Mouse (Mus musculus) neural tube, embryonic 13.5 days (tissue): ENCODE measurements around the gene Scgb1a1. TPM values are rescaled to one million over a fixed set of nuclear protein-coding genes. Genes with fewer than 3 reads are reported as not detected.
A peak's percentile ranks its signal among the peaks of the same experiment; 100 is the strongest.
"Not testable (repeated sequence)": the region's sequence is repeated elsewhere in the genome, so short reads cannot be mapped to it uniquely, and the experiment has no call there.

Source experiments
- ATAC-seq: fragments of 200-750 bp; cut with Nextera tagmentation; 2 replicates; pipeline ENCODE4 v1.8.0; 2017; ENCODE audit warnings: low read depth, mild to moderate bottlenecking, moderate TSS enrichment, moderate library complexity
- H3K27ac ChIP-seq: fragments of 300-500 bp; sonication (generic); replicated peaks from 2 replicates; pipeline ENCODE4 v1.5.1; 2015; ENCODE audit warnings: moderate library complexity, mild to moderate bottlenecking, inconsistent platforms
- H3K27me3 ChIP-seq: fragments of 300-500 bp; sonication (generic); 2 replicates; pipeline ENCODE4 v1.6.1; 2015; ENCODE audit warnings: mild to moderate bottlenecking, inconsistent platforms
- H3K36me3 ChIP-seq: fragments of 300-500 bp; sonication (generic); 2 replicates; pipeline ENCODE4 v1.6.1; 2015; ENCODE audit warnings: mild to moderate bottlenecking, inconsistent platforms
- H3K4me1 ChIP-seq: fragments of 300-500 bp; sonication (generic); replicated peaks from 2 replicates; pipeline ENCODE4 v1.6.1; 2015; ENCODE audit warnings: inconsistent platforms
- H3K4me2 ChIP-seq: fragments of 300-500 bp; sonication (generic); 2 replicates; pipeline ENCODE4 v1.6.1; 2015; ENCODE audit warnings: inconsistent platforms, mild to moderate bottlenecking, moderate library complexity
- H3K4me3 ChIP-seq: fragments of 300-500 bp; sonication (generic); 2 replicates; pipeline ENCODE4 v1.5.1; 2015; ENCODE audit warnings: mild to moderate bottlenecking, inconsistent platforms
- H3K9ac ChIP-seq: fragments of 300-500 bp; sonication (generic); 2 replicates; pipeline ENCODE4 v1.6.1; 2015; ENCODE audit warnings: moderate library complexity, mild to moderate bottlenecking, inconsistent platforms
- H3K9me3 ChIP-seq: fragments of 300-500 bp; sonication (generic); 2 replicates; pipeline ENCODE4 v1.6.1; 2016; ENCODE audit warnings: inconsistent platforms
- WGBS: fragments of 180-500 bp; shearing (Covaris S2); methylation state at CpG from one replicate; pipeline ENCODE4 v1.1.7; 2015; 5-methylcytosine and 5-hydroxymethylcytosine counted together
- polyA plus RNA-seq: library from polyadenylated mRNA; unstranded; fragments of >200 nt; fragmentation: Nextera tagmentation; extraction: Ambion mirVana; gene quantifications from 2 replicates; pipeline ENCODE4 v1.2.1, GENCODE M21; 2015

Gene Scgb1a1
- polyA plus RNA-seq, 1 experiment from 2014 or later, result not detected

DNA sequence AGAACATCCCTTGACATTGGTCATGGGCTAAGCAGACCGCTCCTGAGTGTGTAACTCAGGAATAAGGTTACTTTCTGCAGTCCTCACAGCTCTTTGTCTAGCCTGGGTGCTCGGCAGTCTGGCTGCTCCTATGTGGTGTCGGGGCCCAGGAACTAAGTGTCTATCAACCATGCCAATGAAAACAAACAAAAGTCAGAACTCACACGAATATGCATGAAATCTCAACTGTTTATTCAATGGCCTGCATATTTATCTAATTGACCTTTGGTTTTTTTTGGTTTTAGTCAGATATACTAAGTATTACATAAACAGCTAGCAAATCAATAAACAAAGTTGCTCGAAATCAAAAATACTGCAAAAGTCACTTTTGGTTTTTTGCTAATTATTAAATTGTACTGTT, 7.4 kb upstream of the Scgb1a1 start:
- no peak for ATAC-seq
- H3K27ac ChIP-seq, result no peak overlapping the region
- no peaks in the 10 kb centered on the region for H3K9me3 ChIP-seq
- no peaks in the 10 kb centered on the region for H3K36me3 ChIP-seq
- H3K4me2 ChIP-seq, result no peak overlapping the region
- H3K27me3 ChIP-seq, result no peaks in the 10 kb centered on the region
- no peak overlapping the region for H3K9ac ChIP-seq
- H3K4me1 ChIP-seq, result no peaks in the 10 kb centered on the region
- H3K4me3 ChIP-seq, result no peak overlapping the region
- 76% methylated on average over 5 of the region's 5 CpGs for WGBS

DNA sequence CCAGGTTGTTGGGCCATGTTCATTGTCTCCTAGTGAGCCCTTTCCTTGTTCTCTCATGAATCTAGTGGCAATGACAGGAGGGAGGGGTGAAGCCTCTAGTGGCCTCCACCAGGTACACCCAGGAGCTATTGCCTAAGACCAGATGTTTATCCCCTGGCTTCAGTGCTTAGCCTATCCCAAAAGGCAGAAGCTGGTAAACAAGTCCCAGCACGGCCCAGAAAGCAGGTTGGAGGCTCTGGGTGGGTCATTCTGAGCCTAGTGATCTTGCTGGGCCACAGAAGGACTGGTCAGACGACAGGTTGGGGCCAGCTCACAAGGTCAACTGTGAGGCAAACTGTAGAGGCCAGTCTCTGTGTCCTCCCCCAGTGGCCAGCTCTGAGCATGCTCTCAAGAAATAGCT, 3.0 kb upstream of the Scgb1a1 start:
- no peak overlapping the region for H3K4me2 ChIP-seq
- H3K9ac ChIP-seq, result no peak overlapping the region
- H3K27me3 ChIP-seq, result no peaks in the 10 kb centered on the region
- no peaks in the 10 kb centered on the region for H3K9me3 ChIP-seq
- H3K4me3 ChIP-seq, result no peak overlapping the region
- no peaks in the 10 kb centered on the region for H3K36me3 ChIP-seq
- 60% methylated on average over 2 of the region's 2 CpGs for WGBS
- no peaks in the 10 kb centered on the region for H3K4me1 ChIP-seq
- no peak overlapping the region for H3K27ac ChIP-seq
- ATAC-seq, result no peak

DNA sequence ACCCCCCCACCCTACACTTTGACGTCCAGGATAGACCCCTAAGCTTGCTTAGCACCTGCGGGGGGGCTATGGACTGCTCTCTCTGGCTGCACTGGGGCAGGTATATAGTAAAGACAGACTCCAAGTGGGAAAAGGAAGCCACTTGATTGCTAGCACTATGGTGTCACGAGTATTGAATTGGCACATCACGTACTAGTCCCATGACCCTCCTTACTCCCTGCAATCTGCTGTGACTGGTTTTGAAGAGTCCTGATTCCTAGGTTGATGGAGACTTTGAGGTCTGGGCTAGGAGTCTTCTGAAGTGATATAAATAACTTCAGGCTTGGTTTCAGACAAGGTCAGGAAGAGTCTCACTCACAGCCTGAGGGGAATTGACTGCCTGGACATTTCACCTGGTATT, 2.4 kb upstream of the Scgb1a1 start:
- Histone ChIP-seq H3K27me3 (no peaks in the 10 kb centered on the region), H3K27ac (no peak overlapping the region), H3K4me1 (no peaks in the 10 kb centered on the region), H3K9ac (no peak overlapping the region), H3K9me3 (no peaks in the 10 kb centered on the region), H3K36me3 (no peaks in the 10 kb centered on the region), H3K4me2 (no peak overlapping the region), H3K4me3 (no peak overlapping the region)
- no peak for ATAC-seq
- WGBS, result 75% methylated on average over 4 of the region's 4 CpGs

DNA sequence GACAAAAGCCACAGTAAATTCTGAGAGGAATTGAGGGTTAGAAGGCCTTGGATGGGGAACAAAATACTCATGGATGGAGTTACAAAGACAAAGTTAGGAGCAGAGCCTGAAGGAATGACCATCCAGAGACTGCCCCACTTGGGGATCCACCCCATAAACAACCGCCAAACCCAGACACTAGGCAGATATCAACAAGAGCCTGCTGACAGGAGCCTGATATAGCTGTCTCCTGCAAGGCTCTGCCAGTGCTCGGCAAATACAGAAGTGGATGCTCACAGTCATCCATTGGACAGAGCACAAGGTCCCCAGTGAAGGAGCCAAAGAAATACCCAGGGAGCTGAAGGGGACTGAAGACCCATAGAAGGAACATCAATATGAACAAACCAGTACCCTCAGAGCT, 3.9 kb downstream of the Scgb1a1 start:
- H3K9me3 ChIP-seq, H3K9ac ChIP-seq, H3K4me3 ChIP-seq, H3K4me2 ChIP-seq, H3K27ac ChIP-seq, H3K27me3 ChIP-seq, ATAC-seq, H3K36me3 ChIP-seq: not testable (repeated sequence)
- WGBS, result 72% methylated on average over 2 of the region's 2 CpGs
- peaks cover 18% of the 10 kb centered on the region for H3K4me1 ChIP-seq

DNA sequence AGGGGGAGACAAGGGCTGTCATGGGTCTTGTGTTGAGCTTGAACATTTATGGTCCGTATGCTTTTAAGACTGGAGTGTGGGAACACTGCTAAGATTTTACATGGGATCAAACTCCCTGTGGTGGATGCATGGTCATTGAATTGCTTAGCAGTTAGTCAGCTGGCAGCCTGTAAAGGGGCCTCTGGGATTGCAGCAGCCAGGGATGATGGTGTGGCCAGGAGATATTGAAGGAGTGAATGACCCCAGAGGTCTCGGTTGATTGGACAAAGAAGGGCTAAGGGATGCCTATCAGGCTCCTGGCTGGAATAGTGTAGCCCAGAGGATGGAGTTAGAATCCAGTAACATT, 4.8 kb downstream of the Scgb1a1 start:
- peak; percentile 48; the same call in 1 of the 2 replicates for ATAC-seq
- no peaks in the 10 kb centered on the region for H3K9me3 ChIP-seq
- H3K9ac ChIP-seq, result peak overlapping the region; percentile 53
- H3K36me3 ChIP-seq, result no peaks in the 10 kb centered on the region
- no peak overlapping the region for H3K27ac ChIP-seq
- 74% methylated on average over 2 of the region's 2 CpGs for WGBS
- H3K4me3 ChIP-seq, result no peak overlapping the region
- peaks cover 18% of the 10 kb centered on the region for H3K4me1 ChIP-seq
- peak overlapping the region; percentile 38; the same call in 1 of the 2 replicates for H3K4me2 ChIP-seq
- no peaks in the 10 kb centered on the region for H3K27me3 ChIP-seq

DNA sequence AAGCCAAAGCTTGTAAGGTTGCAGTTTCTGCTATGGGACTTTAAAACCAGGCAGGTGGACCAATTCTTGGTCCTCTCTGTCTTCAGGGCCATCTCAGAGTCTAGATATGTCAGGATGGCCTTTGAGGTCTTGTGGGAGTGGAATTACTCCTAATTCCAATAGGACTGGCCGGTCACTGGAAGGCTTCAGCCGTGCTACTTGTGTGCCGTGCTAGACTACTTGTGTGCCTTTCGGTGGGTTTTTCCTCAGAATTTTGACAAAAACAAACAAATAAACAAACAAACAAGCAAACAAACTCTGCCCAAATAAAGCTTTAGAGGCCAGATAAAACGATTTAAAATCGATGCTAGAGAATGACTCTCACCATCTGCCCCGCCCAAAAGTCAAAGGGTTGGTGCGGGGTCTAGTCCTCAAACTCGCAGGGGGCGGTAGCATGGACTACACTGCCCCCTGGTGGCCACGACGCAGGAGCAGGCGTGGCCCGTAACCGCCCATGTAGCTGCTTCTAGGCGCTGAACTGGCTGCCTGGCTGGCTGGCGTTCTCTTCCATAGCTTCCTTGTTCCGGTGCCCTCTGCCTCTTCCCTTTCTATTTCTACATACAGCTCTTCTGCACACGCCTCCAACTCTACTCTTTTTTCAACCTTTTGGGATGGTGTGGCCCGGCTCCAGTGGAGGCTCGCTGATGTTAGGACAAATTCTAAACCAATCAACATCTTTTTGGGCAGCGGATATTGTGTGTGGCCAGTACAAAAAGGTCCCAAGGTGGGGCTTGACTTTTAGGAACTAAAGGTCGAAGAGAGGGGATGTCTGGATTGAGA, 5.4 kb downstream of the Scgb1a1 start:
- no peaks in the 10 kb centered on the region for H3K36me3 ChIP-seq
- H3K9ac ChIP-seq, result peak overlapping the region; percentile 53
- peak overlapping the region; percentile 4 for H3K4me3 ChIP-seq
- peaks cover 18% of the 10 kb centered on the region for H3K4me1 ChIP-seq
- no peaks in the 10 kb centered on the region for H3K27me3 ChIP-seq
- no peaks in the 10 kb centered on the region for H3K9me3 ChIP-seq
- 10% methylated on average over 23 of the region's 23 CpGs for WGBS
- peak overlapping the region; percentile 38 for H3K4me2 ChIP-seq
- peak; percentile 94 for ATAC-seq
- H3K27ac ChIP-seq, result no peak overlapping the region

DNA sequence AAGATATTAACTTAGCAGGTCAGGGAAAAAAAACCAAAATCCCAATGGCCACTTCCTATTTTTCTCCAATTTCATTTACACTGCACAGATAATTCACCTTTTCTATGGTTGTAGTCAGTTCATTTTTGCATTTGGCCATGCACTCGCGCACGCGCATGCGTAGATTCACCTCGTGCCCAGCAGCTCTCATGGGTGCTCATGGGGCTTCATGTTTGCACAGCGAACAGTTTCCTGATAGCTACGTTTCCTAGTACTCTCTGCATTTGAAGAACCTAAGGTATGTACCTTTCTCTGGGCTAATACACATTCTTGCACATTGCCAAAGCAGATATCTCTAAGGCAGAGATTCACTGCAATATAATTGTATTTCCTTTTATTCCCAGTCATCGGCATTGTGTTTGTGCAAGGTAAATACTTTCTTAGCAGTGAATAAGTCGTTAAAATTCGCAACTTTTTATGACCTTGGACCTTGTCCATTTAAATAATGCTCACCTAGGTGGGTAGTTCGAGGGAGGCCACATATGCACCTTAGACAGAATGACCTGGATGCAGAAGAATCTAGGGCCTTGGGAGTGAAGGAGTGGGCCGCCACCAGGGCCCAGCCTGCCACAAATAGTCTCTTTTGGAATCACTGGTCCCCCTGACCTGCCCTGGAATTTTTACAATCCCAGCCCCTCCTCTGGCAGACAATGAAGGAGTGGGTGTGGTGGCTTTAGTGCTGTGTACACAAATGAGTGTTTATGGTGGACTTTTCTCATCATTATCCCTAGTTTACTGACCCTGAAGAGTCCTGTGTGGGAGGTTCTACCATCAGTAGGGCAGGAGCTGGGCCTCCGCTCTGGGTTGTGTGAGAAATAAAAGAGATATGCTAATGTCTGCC, 6.2 kb downstream of the Scgb1a1 start:
- 71% methylated on average over 14 of the region's 14 CpGs for WGBS
- peak overlapping the region; percentile 38; the same call in 1 of the 2 replicates for H3K4me2 ChIP-seq
- peak; percentile 59; the same call in 1 of the 2 replicates for ATAC-seq
- H3K4me1 ChIP-seq, result peaks cover 18% of the 10 kb centered on the region
- no peaks in the 10 kb centered on the region for H3K36me3 ChIP-seq
- no peak overlapping the region for H3K27ac ChIP-seq
- no peaks in the 10 kb centered on the region for H3K9me3 ChIP-seq
- H3K9ac ChIP-seq, result no peak overlapping the region
- H3K27me3 ChIP-seq, result no peaks in the 10 kb centered on the region
- no peak overlapping the region for H3K4me3 ChIP-seq

DNA sequence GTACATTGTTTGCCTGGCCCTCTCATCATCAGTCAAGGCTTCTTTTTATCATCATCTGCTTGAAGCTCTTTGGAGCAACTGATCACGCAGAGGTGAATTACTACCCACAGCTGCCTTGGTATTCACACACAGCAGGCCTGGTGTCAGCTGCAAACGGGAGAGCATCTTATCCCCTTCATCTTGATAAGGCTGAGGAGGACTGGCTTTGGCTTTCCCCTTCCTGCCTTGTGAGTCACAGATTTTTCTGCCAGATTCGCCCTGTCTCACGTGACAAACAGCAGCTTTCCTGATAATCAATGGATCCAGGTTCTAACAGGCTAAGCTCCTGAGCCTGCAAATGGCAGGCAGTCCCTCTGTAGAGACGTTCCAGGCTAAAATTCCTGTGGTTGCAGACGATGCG, 7.8 kb downstream of the Scgb1a1 start:
- Histone ChIP-seq H3K4me2 (no peak overlapping the region), H3K27me3 (no peaks in the 10 kb centered on the region), H3K36me3 (no peaks in the 10 kb centered on the region), H3K4me3 (no peak overlapping the region), H3K9ac (peak overlapping the region; percentile 47; the same call in 1 of the 2 replicates), H3K4me1 (peaks cover 18% of the 10 kb centered on the region), H3K27ac (no peak overlapping the region), H3K9me3 (no peaks in the 10 kb centered on the region)
- WGBS, result 38% methylated on average over 7 of the region's 7 CpGs
- no peak for ATAC-seq

DNA sequence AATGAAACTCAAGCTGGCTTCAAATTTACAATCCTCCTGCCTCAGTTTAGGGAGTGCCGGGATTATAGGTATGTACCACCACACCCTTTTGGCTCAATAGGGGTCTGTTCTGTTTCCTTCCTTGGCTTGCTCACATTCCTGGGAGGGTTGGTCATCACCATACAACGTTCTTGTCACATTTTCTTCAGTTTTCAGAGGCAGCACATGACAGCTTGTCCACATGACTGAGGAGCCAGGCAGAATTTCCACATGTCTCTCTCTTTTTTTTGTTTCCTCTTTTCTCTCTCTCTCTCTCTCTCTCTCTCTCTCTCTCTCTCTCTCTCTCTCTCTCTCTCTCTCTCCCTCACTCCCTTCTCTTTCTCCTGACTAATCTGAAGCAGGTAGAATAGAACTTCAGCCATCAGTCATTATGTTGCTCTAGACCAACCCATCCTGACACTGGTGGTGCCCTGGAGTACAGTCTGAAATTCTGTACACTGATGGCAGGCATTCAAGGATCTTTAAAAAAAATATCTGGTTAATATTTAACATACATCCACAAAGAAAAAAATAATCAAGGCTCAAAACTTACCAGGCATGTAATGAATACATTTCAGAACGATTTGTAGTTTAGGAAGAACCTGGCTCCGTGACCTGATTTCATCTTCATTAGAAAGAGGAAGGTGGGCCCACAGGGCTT, 10.6 kb downstream of the Scgb1a1 start:
- no peak overlapping the region for H3K27ac ChIP-seq
- H3K9me3 ChIP-seq, result no peaks in the 10 kb centered on the region
- no peak overlapping the region for H3K4me3 ChIP-seq
- 84% methylated on average over 4 of the region's 4 CpGs for WGBS
- peaks cover 12% of the 10 kb centered on the region for H3K4me1 ChIP-seq
- H3K4me2 ChIP-seq, result no peak overlapping the region
- no peaks in the 10 kb centered on the region for H3K36me3 ChIP-seq
- no peak overlapping the region for H3K9ac ChIP-seq
- H3K27me3 ChIP-seq, result no peaks in the 10 kb centered on the region
- ATAC-seq, result no peak

DNA sequence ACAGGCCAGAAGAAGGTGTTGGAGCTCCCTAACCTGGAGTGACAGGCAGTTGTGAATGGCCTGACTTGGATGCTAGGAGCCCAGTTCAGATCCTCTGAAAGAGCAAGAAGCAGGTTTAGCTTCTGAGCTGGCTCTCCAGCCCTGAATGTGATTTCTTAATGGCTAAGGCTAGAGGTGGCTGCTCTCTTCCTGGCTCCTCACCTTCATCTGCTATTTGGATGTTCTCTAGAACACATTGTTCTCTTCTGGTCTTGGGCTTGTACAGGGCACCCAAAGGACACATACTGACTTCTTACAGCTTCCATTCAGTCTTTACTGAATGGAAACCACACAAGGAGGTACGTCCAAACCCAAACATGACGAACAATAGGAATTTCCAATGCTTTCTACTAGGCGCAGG, 11.7 kb downstream of the Scgb1a1 start:
- H3K4me3 ChIP-seq, result no peak overlapping the region
- H3K4me2 ChIP-seq, result no peak overlapping the region
- H3K4me1 ChIP-seq, result peaks cover 17% of the 10 kb centered on the region
- H3K27me3 ChIP-seq, result no peaks in the 10 kb centered on the region
- no peak for ATAC-seq
- no peak overlapping the region for H3K27ac ChIP-seq
- WGBS, result 87% methylated on average over 3 of the region's 3 CpGs
- H3K36me3 ChIP-seq, result no peaks in the 10 kb centered on the region
- no peaks in the 10 kb centered on the region for H3K9me3 ChIP-seq
- H3K9ac ChIP-seq, result no peak overlapping the region

DNA sequence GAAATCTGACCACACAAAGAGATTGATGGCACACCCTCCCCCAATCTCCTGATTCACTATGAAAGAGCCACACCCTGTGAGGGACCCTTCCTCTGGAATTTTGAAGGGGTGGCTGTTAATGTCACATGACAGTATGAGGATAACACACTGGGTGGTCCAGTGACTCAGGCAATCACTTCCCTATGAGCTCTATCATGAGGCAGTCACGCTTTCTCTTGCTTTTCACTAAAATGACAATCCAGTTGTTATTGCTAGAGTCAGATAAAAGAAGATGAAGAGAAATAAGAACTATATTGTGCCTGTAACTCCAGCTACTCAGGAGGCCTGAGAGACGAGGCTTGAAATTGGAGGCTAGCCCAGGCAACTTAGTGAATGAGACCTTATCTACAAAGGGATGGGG, 12.2 kb downstream of the Scgb1a1 start:
- WGBS, result 76% methylated on average over 2 of the region's 2 CpGs
- Histone ChIP-seq H3K4me2 (no peak overlapping the region), H3K9me3 (no peaks in the 10 kb centered on the region), H3K27ac (no peak overlapping the region), H3K27me3 (no peaks in the 10 kb centered on the region), H3K36me3 (no peaks in the 10 kb centered on the region), H3K4me3 (no peak overlapping the region), H3K9ac (no peak overlapping the region), H3K4me1 (peaks cover 22% of the 10 kb centered on the region)
- ATAC-seq, result no peak

DNA sequence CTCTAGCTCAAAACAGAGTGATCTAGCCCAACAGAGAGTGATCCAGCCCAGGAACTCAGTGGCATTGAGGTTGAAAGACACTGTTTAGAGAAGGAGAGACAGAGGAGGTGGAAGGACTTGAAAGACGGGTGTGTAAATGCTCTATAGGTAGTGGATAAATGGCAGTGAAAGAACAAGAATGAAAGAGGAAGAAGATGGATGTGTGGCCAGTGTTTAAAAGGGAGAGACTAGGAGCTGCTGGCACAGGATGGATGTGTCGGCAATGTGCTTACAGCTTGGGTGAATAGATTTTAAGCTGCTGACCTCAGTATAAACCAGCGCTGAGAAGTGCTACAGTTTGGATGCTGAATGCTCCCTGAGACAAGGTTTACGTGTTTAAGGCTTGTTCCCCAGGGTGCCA, 13.3 kb downstream of the Scgb1a1 start:
- no peak for ATAC-seq
- H3K4me3 ChIP-seq, result no peak overlapping the region
- no peak overlapping the region for H3K27ac ChIP-seq
- H3K4me2 ChIP-seq, result no peak overlapping the region
- H3K36me3 ChIP-seq, result no peaks in the 10 kb centered on the region
- H3K9me3 ChIP-seq, result no peaks in the 10 kb centered on the region
- H3K9ac ChIP-seq, result no peak overlapping the region
- WGBS, result 47% methylated on average over 4 of the region's 4 CpGs
- peaks cover 29% of the 10 kb centered on the region for H3K4me1 ChIP-seq
- H3K27me3 ChIP-seq, result no peaks in the 10 kb centered on the region
